Mouse (Mus musculus) testis, adult 2 months (tissue): ENCODE measurements at regions not wholly inside any gene's neighbourhood (a gene's known extent, or its start where the extent isn't known, plus 50 kb on each side); places are given as distances from the start of the nearest gene placed in this dataset.
"Not testable (repeated sequence)": the region's sequence is repeated elsewhere in the genome, so short reads cannot be mapped to it uniquely, and the experiment has no call there.

Experiments
- H3K27ac ChIP-seq: fragments of 200-500 bp; 2 replicates; pipeline ENCODE4 v1.5.1; 2012; ENCODE audit warnings: low read depth, low read length; ENCODE audit not compliant: control insufficient read depth, insufficient read depth
- H3K27me3 ChIP-seq: fragments of 200-500 bp; 2 replicates; pipeline ENCODE4 v1.6.1; 2012; ENCODE audit warnings: mild to moderate bottlenecking, low read length, moderate library complexity; ENCODE audit not compliant: control insufficient read depth, insufficient read depth
- H3K36me3 ChIP-seq: fragments of 200-500 bp; 2 replicates; pipeline ENCODE4 v1.6.1; 2012; ENCODE audit warnings: mild to moderate bottlenecking, low read length; ENCODE audit not compliant: control insufficient read depth, insufficient read depth
- H3K4me1 ChIP-seq: fragments of 200-500 bp; 2 replicates; pipeline ENCODE4 v1.6.1; 2012; ENCODE audit warnings: low read length; ENCODE audit not compliant: control insufficient read depth, insufficient read depth
- H3K4me3 ChIP-seq: fragments of 200-500 bp; 2 replicates; pipeline ENCODE4 v1.5.1; 2012; ENCODE audit warnings: low read depth, mild to moderate bottlenecking, low read length, moderate library complexity, mixed read lengths; ENCODE audit not compliant: control insufficient read depth
- CTCF ChIP-seq: fragments of 200-500 bp; IDR thresholded peaks from 2 replicates; pipeline ENCODE4 v1.5.1; 2012; ENCODE audit warnings: low read depth, mild to moderate bottlenecking, inconsistent platforms, low read length, moderate library complexity; ENCODE audit not compliant: control insufficient read depth, insufficient read depth, insufficient replicate concordance
- POLR2A ChIP-seq: fragments of 200-500 bp; IDR thresholded peaks from 2 replicates; pipeline ENCODE4 v1.6.1; 2012; ENCODE audit warnings: low read depth, mild to moderate bottlenecking, inconsistent platforms, low read length, moderate library complexity; ENCODE audit not compliant: control insufficient read depth

GRCm38 (mm10) chr3:22308962-22309361, 232.5 kb downstream of the Tbl1xr1 start:
- peak; percentile 65; the same call in 1 of the 2 replicates for TF ChIP-seq CTCF
- TF ChIP-seq POLR2A: no peak
- H3K4me3 ChIP-seq: no peak overlapping the region
- no peaks in the 10 kb centered on the region for H3K36me3 ChIP-seq

GRCm38 (mm10) chr3:22316466-22317185, 240.2 kb downstream of the Tbl1xr1 start:
- no peak for TF ChIP-seq POLR2A
- TF ChIP-seq CTCF: no peak
- H3K4me1 ChIP-seq: no peaks in the 10 kb centered on the region
- H3K27ac ChIP-seq: no peak overlapping the region

More at GRCm38 (mm10) chr3:22308962-22309361, 232.5 kb downstream of the Tbl1xr1 start:
- Histone ChIP-seq H3K27ac (no peak overlapping the region), H3K27me3 (no peaks in the 10 kb centered on the region), H3K4me1 (0 out of 2 replicates have a peak, but pooled peaks cover 2% of the 10 kb centered on the region)

GRCm38 (mm10) chr3:22320425-22320824, 244.0 kb downstream of the Tbl1xr1 start:
- not testable (repeated sequence) for H3K36me3 ChIP-seq, H3K27me3 ChIP-seq, H3K4me3 ChIP-seq, H3K27ac ChIP-seq, H3K4me1 ChIP-seq

More at GRCm38 (mm10) chr3:22316466-22317185, 240.2 kb downstream of the Tbl1xr1 start:
- Histone ChIP-seq H3K36me3 (no peaks in the 10 kb centered on the region), H3K4me3 (no peak overlapping the region), H3K27me3 (no peaks in the 10 kb centered on the region)

GRCm38 (mm10) chr3:22331240-22331639, 254.8 kb downstream of the Tbl1xr1 start:
- no peak overlapping the region for H3K27ac ChIP-seq
- no peaks in the 10 kb centered on the region for H3K36me3 ChIP-seq
- TF ChIP-seq CTCF (no peak), POLR2A (no peak)

More at GRCm38 (mm10) chr3:22331240-22331639, 254.8 kb downstream of the Tbl1xr1 start:
- H3K27me3 ChIP-seq: no peaks in the 10 kb centered on the region
- no peak overlapping the region for H3K4me3 ChIP-seq
- H3K4me1 ChIP-seq: no peaks in the 10 kb centered on the region
